Mouse (Mus musculus): ENCODE results near the gene 1700020D05Rik. TPM values are rescaled to one million over a fixed set of nuclear protein-coding genes. Genes with fewer than 3 reads are reported as not detected.

1700020D05Rik gene
- polyA plus RNA-seq, 1 experiment from 2014 or later, result not detected

- peak within 1 kb of the TSS; percentile 85 for H3K9ac ChIP-seq (ENCODE audit: low read depth, low read length)
- peaks cover 3% of the 10 kb centered on the region; the same call in 1 of the 2 replicates for H3K36me3 ChIP-seq (ENCODE audit: control insufficient read depth, insufficient read depth, low read length)
- no peaks in the 10 kb centered on the region for H3K9me3 ChIP-seq (ENCODE audit: control insufficient read depth, low read length)
- H3K4me2 ChIP-seq (ENCODE audit: low read depth, low read length), result peak within 1 kb of the TSS; percentile 98
- no peaks in the 10 kb centered on the region for H3K27me3 ChIP-seq (replicated peaks; ENCODE audit: control insufficient read depth, insufficient read depth, low read length)
- WGBS, result 12% methylated on average over 14 of the region's 14 CpGs
- peak within 1 kb of the TSS; percentile 65 for H3K4me3 ChIP-seq (ENCODE audit: low read length)
- peak within 1 kb of the TSS; percentile 93 for H3K27ac ChIP-seq (ENCODE audit: low read length)
- ATAC-seq, result peak; percentile 12
- H3K4me1 ChIP-seq (ENCODE audit: control insufficient read depth, insufficient read depth, low read length), result peaks cover 30% of the 10 kb centered on the region
Measured at GRCm38 (mm10) chr19:5457746-5458442, 45.7 kb downstream of the 1700020D05Rik start, which contains the start of gene Ccdc85b. Ccdc85b (minus strand) TSS chr19:5457894.

DNA sequence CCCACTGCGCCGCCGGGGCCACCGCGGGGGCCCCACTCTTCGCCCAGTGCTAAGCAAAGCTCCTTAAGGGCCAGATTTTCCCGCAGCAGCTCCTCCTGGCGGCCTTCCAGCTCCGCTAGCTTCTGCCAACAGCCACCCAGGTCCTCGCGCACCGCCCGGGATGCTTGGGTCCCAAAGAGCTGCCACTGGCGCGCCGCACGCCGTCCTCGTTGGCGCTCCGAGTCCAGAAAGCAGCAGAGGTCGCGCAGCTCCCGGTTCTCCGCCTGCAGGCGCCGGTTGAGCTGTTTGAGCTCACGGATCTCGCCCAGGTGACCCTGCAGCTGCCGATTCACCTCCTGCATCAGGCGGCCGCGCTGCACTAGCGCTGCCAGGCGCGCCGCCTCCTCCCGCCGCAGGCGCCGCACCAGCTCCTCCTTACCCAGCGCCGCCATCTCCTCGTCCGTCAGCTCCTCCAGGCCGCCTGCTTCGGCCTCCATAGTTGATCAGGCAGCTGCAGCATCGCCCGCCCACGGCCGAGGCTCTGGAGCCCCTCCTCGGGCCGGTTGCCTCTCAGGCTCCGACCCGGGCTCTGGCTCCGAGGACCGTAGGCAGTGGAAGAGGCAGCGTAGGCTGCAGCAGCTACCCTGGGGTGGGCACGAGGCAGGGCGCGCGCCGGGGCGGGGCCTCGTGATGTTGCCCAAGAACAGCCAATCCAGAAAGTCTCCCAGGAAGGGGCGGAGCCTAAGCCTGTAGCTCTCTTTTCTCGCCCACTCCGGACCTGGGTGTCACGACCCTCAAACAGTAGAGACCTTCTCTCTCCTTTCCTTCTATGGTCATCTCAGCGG lies 46.5 kb downstream of the 1700020D05Rik start:
- Histone ChIP-seq H3K27me3 (replicated peaks; ENCODE audit: control insufficient read depth, insufficient read depth, low read length) (no peaks in the 10 kb centered on the region), H3K9ac (ENCODE audit: low read depth, low read length) (peak overlapping the region; percentile 85), H3K4me3 (ENCODE audit: low read length) (peak overlapping the region; percentile 65), H3K27ac (ENCODE audit: low read length) (peak overlapping the region; percentile 93), H3K4me2 (ENCODE audit: low read depth, low read length) (peak overlapping the region; percentile 98), H3K36me3 (ENCODE audit: control insufficient read depth, insufficient read depth, low read length) (peaks cover 3% of the 10 kb centered on the region; the same call in 1 of the 2 replicates), H3K9me3 (ENCODE audit: control insufficient read depth, low read length) (no peaks in the 10 kb centered on the region), H3K4me1 (ENCODE audit: control insufficient read depth, insufficient read depth, low read length) (peaks cover 30% of the 10 kb centered on the region)
- ATAC-seq, result peak; percentile 88
- under 1% methylated on average over 70 of the region's 70 CpGs for WGBS

GRCm38 (mm10) chr19:5456241-5456921 lies 47.2 kb downstream of the 1700020D05Rik start:
- Histone ChIP-seq H3K4me2 (ENCODE audit: low read depth, low read length) (peak overlapping the region; percentile 98), H3K27me3 (replicated peaks; ENCODE audit: control insufficient read depth, insufficient read depth, low read length) (no peaks in the 10 kb centered on the region), H3K36me3 (ENCODE audit: control insufficient read depth, insufficient read depth, low read length) (peaks cover under 1% of the 10 kb centered on the region; the same call in 1 of the 2 replicates), H3K9me3 (ENCODE audit: control insufficient read depth, low read length) (no peaks in the 10 kb centered on the region), H3K4me1 (ENCODE audit: control insufficient read depth, insufficient read depth, low read length) (peaks cover 28% of the 10 kb centered on the region), H3K4me3 (ENCODE audit: low read length) (peak overlapping the region; percentile 65), H3K27ac (ENCODE audit: low read length) (peak overlapping the region; percentile 93), H3K9ac (ENCODE audit: low read depth, low read length) (peak overlapping the region; percentile 85)
- 3% methylated on average over 26 of the region's 26 CpGs for WGBS
- ATAC-seq, result no peak

GRCm38 (mm10) chr19:5455568-5455967 lies 48.0 kb downstream of the 1700020D05Rik start:
- no peak for ATAC-seq
- Histone ChIP-seq H3K9me3 (ENCODE audit: control insufficient read depth, low read length) (no peaks in the 10 kb centered on the region), H3K4me2 (ENCODE audit: low read depth, low read length) (peak overlapping the region; percentile 98), H3K27ac (ENCODE audit: low read length) (no peak overlapping the region), H3K27me3 (replicated peaks; ENCODE audit: control insufficient read depth, insufficient read depth, low read length) (no peaks in the 10 kb centered on the region; the same call in 1 of the 2 replicates), H3K4me3 (ENCODE audit: low read length) (peak overlapping the region; percentile 65), H3K4me1 (ENCODE audit: control insufficient read depth, insufficient read depth, low read length) (peaks cover 23% of the 10 kb centered on the region), H3K9ac (ENCODE audit: low read depth, low read length) (peak overlapping the region; percentile 85; the same call in 1 of the 2 replicates), H3K36me3 (ENCODE audit: control insufficient read depth, insufficient read depth, low read length) (no peaks in the 10 kb centered on the region; the same call in 1 of the 2 replicates)
- WGBS, result 65% methylated on average over 8 of the region's 8 CpGs

DNA sequence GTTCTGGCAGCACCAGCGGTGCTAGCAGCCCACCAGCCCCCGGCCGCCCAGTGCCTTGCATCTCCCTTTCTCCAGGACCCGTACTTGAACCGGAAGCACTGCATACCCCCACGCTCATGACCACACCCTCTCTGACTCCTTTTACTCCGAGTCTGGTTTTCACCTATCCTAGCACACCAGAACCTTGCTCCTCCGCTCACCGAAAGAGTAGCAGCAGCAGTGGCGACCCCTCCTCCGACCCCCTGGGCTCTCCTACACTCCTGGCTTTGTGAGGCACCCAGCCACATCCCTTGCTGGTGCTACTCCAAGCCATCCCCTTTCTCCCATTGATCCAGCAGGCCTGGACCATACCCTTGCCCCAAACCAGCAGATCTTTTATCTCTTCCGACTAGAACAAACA lies 48.5 kb downstream of the 1700020D05Rik start:
- Histone ChIP-seq H3K4me3 (ENCODE audit: low read length) (peak overlapping the region; percentile 65), H3K27ac (ENCODE audit: low read length) (no peak overlapping the region), H3K4me2 (ENCODE audit: low read depth, low read length) (peak overlapping the region; percentile 98), H3K4me1 (ENCODE audit: control insufficient read depth, insufficient read depth, low read length) (peaks cover 22% of the 10 kb centered on the region), H3K9me3 (ENCODE audit: control insufficient read depth, low read length) (no peaks in the 10 kb centered on the region), H3K27me3 (replicated peaks; ENCODE audit: control insufficient read depth, insufficient read depth, low read length) (peaks cover 5% of the 10 kb centered on the region), H3K36me3 (ENCODE audit: control insufficient read depth, insufficient read depth, low read length) (no peaks in the 10 kb centered on the region; the same call in 1 of the 2 replicates), H3K9ac (ENCODE audit: low read depth, low read length) (peak overlapping the region; percentile 85; the same call in 1 of the 2 replicates)
- WGBS, result 82% methylated on average over 12 of the region's 12 CpGs
- ATAC-seq, result no peak

Other genes with a start within 250 kb of the 1700020D05Rik start
- gene Pacs1, start 230.7 kb downstream of the 1700020D05Rik start, polyA plus RNA-seq (2015; fragmentation: Nextera tagmentation; extraction: Ambion mirVana), result 11.4 and 13.8 TPM in 2 replicates
- 265 and 280 TPM in 2 replicates for gene Sf3b2, start 208.3 kb downstream of the 1700020D05Rik start, polyA plus RNA-seq (2015; fragmentation: Nextera tagmentation; extraction: Ambion mirVana)
- 1.5 and 1.9 TPM in 2 replicates for gene Gal3st3, start 205.5 kb downstream of the 1700020D05Rik start, polyA plus RNA-seq (2015; fragmentation: Nextera tagmentation; extraction: Ambion mirVana)
- not detected in 2 replicates for gene Catsper1, start 168.0 kb downstream of the 1700020D05Rik start, polyA plus RNA-seq (2015; fragmentation: Nextera tagmentation; extraction: Ambion mirVana)
- 33.1 and 50.6 TPM in 2 replicates for gene Cst6, start 154.2 kb downstream of the 1700020D05Rik start, polyA plus RNA-seq (2015; fragmentation: Nextera tagmentation; extraction: Ambion mirVana)
- 60.1 and 62.7 TPM in 2 replicates for gene Eif1ad, start 137.0 kb downstream of the 1700020D05Rik start, polyA plus RNA-seq (2015; fragmentation: Nextera tagmentation; extraction: Ambion mirVana)
- gene Banf1, start 136.6 kb downstream of the 1700020D05Rik start, polyA plus RNA-seq (2015; fragmentation: Nextera tagmentation; extraction: Ambion mirVana), result 421 and 489 TPM in 2 replicates
- 60.2 and 65.6 TPM in 2 replicates for gene Sart1, start 115.1 kb downstream of the 1700020D05Rik start, polyA plus RNA-seq (2015; fragmentation: Nextera tagmentation; extraction: Ambion mirVana)
- gene Tsga10ip, start 101.3 kb downstream of the 1700020D05Rik start, polyA plus RNA-seq (2015; fragmentation: Nextera tagmentation; extraction: Ambion mirVana), result 5.9 and 6.3 TPM in 2 replicates
- gene Drap1, start 78.8 kb downstream of the 1700020D05Rik start, polyA plus RNA-seq (2015; fragmentation: Nextera tagmentation; extraction: Ambion mirVana), result 175 and 180 TPM in 2 replicates
- 10.2 and 16.8 TPM in 2 replicates for gene AI837181, start 78.6 kb downstream of the 1700020D05Rik start, polyA plus RNA-seq (2015; fragmentation: Nextera tagmentation; extraction: Ambion mirVana)
- not detected in 2 replicates for gene Fosl1, start 56.2 kb downstream of the 1700020D05Rik start, polyA plus RNA-seq (2015; fragmentation: Nextera tagmentation; extraction: Ambion mirVana)
- gene Ccdc85b, start 45.9 kb downstream of the 1700020D05Rik start, polyA plus RNA-seq (2015; fragmentation: Nextera tagmentation; extraction: Ambion mirVana), result 5.0 and 5.4 TPM in 2 replicates
- gene Fibp, start 43.2 kb downstream of the 1700020D05Rik start, polyA plus RNA-seq (2015; fragmentation: Nextera tagmentation; extraction: Ambion mirVana), result 102 and 106 TPM in 2 replicates
- gene Ctsw, start 35.3 kb downstream of the 1700020D05Rik start, polyA plus RNA-seq (2015; fragmentation: Nextera tagmentation; extraction: Ambion mirVana), result 1.7 and 2.8 TPM in 2 replicates
- gene Efemp2, start 29.8 kb downstream of the 1700020D05Rik start, polyA plus RNA-seq (2015; fragmentation: Nextera tagmentation; extraction: Ambion mirVana), result 106 and 112 TPM in 2 replicates
- 32.7 and 36.5 TPM in 2 replicates for gene Mus81, start 15.4 kb downstream of the 1700020D05Rik start, polyA plus RNA-seq (2015; fragmentation: Nextera tagmentation; extraction: Ambion mirVana)
- 2,274 and 2,378 TPM in 2 replicates for gene Cfl1, start 13.3 kb downstream of the 1700020D05Rik start, polyA plus RNA-seq (2015; fragmentation: Nextera tagmentation; extraction: Ambion mirVana)
- gene Snx32, start 6.8 kb upstream of the 1700020D05Rik start, polyA plus RNA-seq (2015; fragmentation: Nextera tagmentation; extraction: Ambion mirVana), result 6.9 and 7.4 TPM in 2 replicates
- gene Ovol1, start 56.9 kb upstream of the 1700020D05Rik start, polyA plus RNA-seq (2015; fragmentation: Nextera tagmentation; extraction: Ambion mirVana), result 24.4 and 25.6 TPM in 2 replicates
- gene Ap5b1, start 64.2 kb upstream of the 1700020D05Rik start, polyA plus RNA-seq (2015; fragmentation: Nextera tagmentation; extraction: Ambion mirVana), result 10.3 and 10.8 TPM in 2 replicates
- 111 and 131 TPM in 2 replicates for gene Rnaseh2c, start 98.1 kb upstream of the 1700020D05Rik start, polyA plus RNA-seq (2015; fragmentation: Nextera tagmentation; extraction: Ambion mirVana)
- gene Kat5, start 106.5 kb upstream of the 1700020D05Rik start, polyA plus RNA-seq (2015; fragmentation: Nextera tagmentation; extraction: Ambion mirVana), result 40.2 and 40.9 TPM in 2 replicates
- 43.2 and 43.9 TPM in 2 replicates for gene Rela, start 133.7 kb upstream of the 1700020D05Rik start, polyA plus RNA-seq (2015; fragmentation: Nextera tagmentation; extraction: Ambion mirVana)
- gene Sipa1, start 159.9 kb upstream of the 1700020D05Rik start, polyA plus RNA-seq (2015; fragmentation: Nextera tagmentation; extraction: Ambion mirVana), result 15.8 and 20.8 TPM in 2 replicates
- gene Map3k11, start 185.0 kb upstream of the 1700020D05Rik start, polyA plus RNA-seq (2015; fragmentation: Nextera tagmentation; extraction: Ambion mirVana), result 28.7 and 33.7 TPM in 2 replicates
- 15.1 and 16.8 TPM in 2 replicates for gene Pcnx3, start 185.1 kb upstream of the 1700020D05Rik start, polyA plus RNA-seq (2015; fragmentation: Nextera tagmentation; extraction: Ambion mirVana)
- 0.13 and 0.34 TPM in 2 replicates for gene Kcnk7, start 200.6 kb upstream of the 1700020D05Rik start, polyA plus RNA-seq (2015; fragmentation: Nextera tagmentation; extraction: Ambion mirVana)
- gene Ehbp1l1, start 222.5 kb upstream of the 1700020D05Rik start, polyA plus RNA-seq (2015; fragmentation: Nextera tagmentation; extraction: Ambion mirVana), result 48.6 and 49.7 TPM in 2 replicates
- gene Fam89b, start 225.9 kb upstream of the 1700020D05Rik start, polyA plus RNA-seq (2015; fragmentation: Nextera tagmentation; extraction: Ambion mirVana), result 56.6 and 57.8 TPM in 2 replicates
- gene Ltbp3, start 237.1 kb upstream of the 1700020D05Rik start, polyA plus RNA-seq (2015; fragmentation: Nextera tagmentation; extraction: Ambion mirVana), result 14.0 and 20.8 TPM in 2 replicates